Mouse (Mus musculus) midbrain, embryonic 13.5 days (tissue): Measurements from ENCODE around the gene Plod2. TPM values are rescaled to one million over a fixed set of nuclear protein-coding genes. Genes with fewer than 3 reads are reported as not detected.
A peak's percentile ranks its signal among the peaks of the same experiment; 100 is the strongest.

ENCODE experiments used
- ATAC-seq: fragments of 200-750 bp; cut with Nextera tagmentation; 2 replicates; pipeline ENCODE4 v1.8.0; 2017; ENCODE audit warnings: mild to moderate bottlenecking, moderate TSS enrichment, moderate library complexity
- H3K27ac ChIP-seq: fragments of 300-500 bp; sonication (generic); 2 replicates; pipeline ENCODE4 v1.5.1; 2015; ENCODE audit warnings: inconsistent platforms, mild to moderate bottlenecking, moderate library complexity
- H3K27me3 ChIP-seq: fragments of 300-500 bp; sonication (generic); 2 replicates; pipeline ENCODE4 v1.6.1; 2015; ENCODE audit warnings: mild to moderate bottlenecking, inconsistent platforms
- H3K36me3 ChIP-seq: fragments of 300-500 bp; sonication (generic); 2 replicates; pipeline ENCODE4 v1.6.1; 2015; ENCODE audit warnings: mild to moderate bottlenecking, inconsistent platforms
- H3K4me1 ChIP-seq: fragments of 300-500 bp; sonication (generic); replicated peaks from 2 replicates; pipeline ENCODE4 v1.6.1; 2015; ENCODE audit warnings: inconsistent platforms
- H3K4me2 ChIP-seq: fragments of 300-500 bp; sonication (generic); replicated peaks from 2 replicates; pipeline ENCODE4 v1.6.1; 2015; ENCODE audit warnings: moderate library complexity, mild to moderate bottlenecking, inconsistent platforms
- H3K4me3 ChIP-seq: fragments of 300-500 bp; sonication (generic); replicated peaks from 2 replicates; pipeline ENCODE4 v1.5.1; 2015; ENCODE audit warnings: mild to moderate bottlenecking, inconsistent platforms
- H3K9ac ChIP-seq: fragments of 300-500 bp; sonication (generic); replicated peaks from 2 replicates; pipeline ENCODE4 v1.6.1; 2015; ENCODE audit warnings: mild to moderate bottlenecking, inconsistent platforms
- H3K9me3 ChIP-seq: fragments of 300-500 bp; sonication (generic); 2 replicates; pipeline ENCODE4 v1.6.1; 2016; ENCODE audit warnings: mild to moderate bottlenecking, inconsistent platforms
- WGBS: fragments of 180-500 bp; shearing (Covaris S2); methylation state at CpG from one replicate; pipeline ENCODE4 v1.1.7; 2015; 5-methylcytosine and 5-hydroxymethylcytosine counted together
- polyA plus RNA-seq: library from polyadenylated mRNA; unstranded; fragments of >200 nt; fragmentation: Nextera tagmentation; extraction: Ambion mirVana; gene quantifications from 2 replicates; pipeline ENCODE4 v1.2.1, GENCODE M21; 2015

The Plod2 gene
- polyA plus RNA-seq, 1 experiment from 2014 or later: 11.1 TPM

DNA sequence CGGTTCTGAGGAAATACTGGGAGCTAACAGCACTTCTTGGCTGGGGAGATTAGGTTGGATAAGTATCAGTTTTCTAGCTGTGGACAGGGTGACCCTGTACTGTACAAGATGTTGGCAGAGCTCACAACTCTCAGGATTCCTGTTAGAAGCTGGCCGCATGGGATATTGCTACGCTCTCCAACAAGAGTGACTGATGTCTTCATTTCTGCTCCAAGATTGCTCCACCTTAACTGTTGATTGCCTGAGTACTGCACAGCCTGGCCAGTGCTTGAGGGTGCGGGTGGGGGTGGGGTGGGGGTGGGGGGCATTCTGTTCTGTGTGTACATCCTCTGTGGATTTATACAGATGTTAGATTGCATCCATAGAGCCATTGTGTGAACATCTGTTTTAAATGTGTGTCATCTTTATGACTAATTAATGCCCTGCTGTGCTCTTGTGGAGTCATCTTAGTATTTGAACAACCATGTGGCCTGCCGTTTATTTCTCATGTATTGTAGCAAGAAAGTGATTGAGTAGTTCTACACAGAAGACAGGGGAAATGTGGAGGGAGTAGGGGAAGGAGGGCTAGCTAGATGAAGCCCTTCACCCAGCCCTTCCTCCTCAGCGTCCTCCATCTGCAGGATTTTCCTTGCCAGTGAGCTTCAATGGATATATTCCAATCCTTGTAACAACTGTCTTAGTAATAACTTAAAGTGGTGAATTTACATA is 19.0 kb downstream of the Plod2 start:
- Histone ChIP-seq H3K9ac (no peak overlapping the region), H3K27ac (no peak overlapping the region), H3K9me3 (0 out of 2 replicates have a peak, but pooled peaks cover 3% of the 10 kb centered on the region), H3K27me3 (no peaks in the 10 kb centered on the region), H3K36me3 (no peaks in the 10 kb centered on the region), H3K4me1 (peaks cover 7% of the 10 kb centered on the region), H3K4me3 (no peak overlapping the region), H3K4me2 (no peak overlapping the region)
- 0 out of 2 replicates have a peak, but pooled peaks have one; percentile 53 for ATAC-seq
- 75% methylated on average over 6 of the region's 6 CpGs for WGBS

- Histone ChIP-seq H3K36me3 (no peaks in the 10 kb centered on the region), H3K27me3 (no peaks in the 10 kb centered on the region), H3K4me2 (no peak overlapping the region), H3K27ac (no peak overlapping the region), H3K4me3 (no peak overlapping the region), H3K9me3 (0 out of 2 replicates have a peak, but pooled peaks cover 3% of the 10 kb centered on the region), H3K9ac (no peak overlapping the region), H3K4me1 (peaks cover 7% of the 10 kb centered on the region)
- no peak for ATAC-seq
- 90% methylated on average over 5 of the region's 5 CpGs for WGBS
Measured at GRCm38 (mm10) chr9:92562416-92562815, 20.4 kb downstream of the Plod2 start.

DNA sequence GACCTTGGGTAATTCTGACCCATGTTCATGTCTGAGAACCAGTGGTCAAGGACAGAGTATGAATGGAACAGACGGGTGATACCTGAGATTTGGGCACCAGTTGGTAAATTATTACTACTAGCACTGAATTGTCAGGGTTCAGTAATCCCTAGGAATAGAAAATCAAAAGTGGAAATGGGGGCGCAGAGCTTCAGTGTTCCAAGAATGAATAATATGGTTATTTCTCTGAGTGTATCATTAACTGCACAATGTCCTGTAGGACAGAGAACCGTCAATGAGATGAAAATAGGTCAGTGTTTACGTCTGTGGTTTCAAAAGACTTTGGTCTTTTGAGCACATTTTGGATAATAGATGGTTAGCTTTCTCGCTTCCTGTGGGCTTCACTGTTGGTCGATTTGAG is 21.3 kb downstream of the Plod2 start:
- Histone ChIP-seq H3K9me3 (0 out of 2 replicates have a peak, but pooled peaks cover 3% of the 10 kb centered on the region), H3K36me3 (no peaks in the 10 kb centered on the region), H3K4me1 (peaks cover 7% of the 10 kb centered on the region), H3K9ac (no peak overlapping the region), H3K4me3 (no peak overlapping the region), H3K27me3 (no peaks in the 10 kb centered on the region), H3K4me2 (no peak overlapping the region), H3K27ac (no peak overlapping the region)
- 95% methylated on average over 6 of the region's 6 CpGs for WGBS
- ATAC-seq: no peak

GRCm38 (mm10) chr9:92564391-92564790 is 22.4 kb downstream of the Plod2 start:
- Histone ChIP-seq H3K27ac (no peak overlapping the region), H3K9ac (no peak overlapping the region), H3K27me3 (no peaks in the 10 kb centered on the region), H3K9me3 (0 out of 2 replicates have a peak, but pooled peaks cover 3% of the 10 kb centered on the region), H3K36me3 (no peaks in the 10 kb centered on the region), H3K4me2 (no peak overlapping the region), H3K4me3 (no peak overlapping the region), H3K4me1 (peaks cover 7% of the 10 kb centered on the region)
- no peak for ATAC-seq
- WGBS: 97% methylated on average over 1 of the region's 1 CpGs

DNA sequence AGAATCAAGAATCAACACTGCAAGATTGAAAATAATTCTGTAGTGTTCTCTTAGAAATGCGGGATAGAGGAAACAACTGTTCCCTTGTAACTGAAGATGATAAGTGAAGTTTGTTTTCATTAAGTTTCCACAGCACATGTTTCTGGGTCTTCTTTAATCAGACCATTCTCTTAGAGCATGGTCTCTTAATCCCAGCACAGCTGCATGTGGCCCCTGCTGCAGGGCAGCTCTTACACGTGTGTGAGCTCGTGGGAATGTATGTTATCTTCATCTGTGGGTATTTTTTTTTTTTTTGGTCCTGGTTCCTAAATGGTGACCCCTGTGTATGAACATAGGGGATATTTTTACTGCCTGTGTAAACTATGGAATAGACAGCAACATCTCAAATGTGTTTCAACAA is 24.2 kb downstream of the Plod2 start:
- Histone ChIP-seq H3K9me3 (0 out of 2 replicates have a peak, but pooled peaks cover 3% of the 10 kb centered on the region), H3K36me3 (no peaks in the 10 kb centered on the region), H3K4me3 (no peak overlapping the region), H3K4me2 (no peak overlapping the region), H3K27ac (no peak overlapping the region), H3K9ac (no peak overlapping the region), H3K27me3 (no peaks in the 10 kb centered on the region), H3K4me1 (peaks cover under 1% of the 10 kb centered on the region)
- WGBS: 86% methylated on average over 3 of the region's 3 CpGs
- no peak for ATAC-seq

GRCm38 (mm10) chr9:92567474-92567873 is 25.5 kb downstream of the Plod2 start:
- no peaks in the 10 kb centered on the region for H3K4me1 ChIP-seq
- H3K27me3 ChIP-seq: no peaks in the 10 kb centered on the region
- no peak for ATAC-seq
- H3K36me3 ChIP-seq: no peaks in the 10 kb centered on the region
- H3K27ac ChIP-seq: no peak overlapping the region
- WGBS: 94% methylated on average over 7 of the region's 7 CpGs
- no peak overlapping the region for H3K4me3 ChIP-seq
- H3K9ac ChIP-seq: no peak overlapping the region
- 0 out of 2 replicates have a peak, but pooled peaks cover 3% of the 10 kb centered on the region for H3K9me3 ChIP-seq
- no peak overlapping the region for H3K4me2 ChIP-seq

DNA sequence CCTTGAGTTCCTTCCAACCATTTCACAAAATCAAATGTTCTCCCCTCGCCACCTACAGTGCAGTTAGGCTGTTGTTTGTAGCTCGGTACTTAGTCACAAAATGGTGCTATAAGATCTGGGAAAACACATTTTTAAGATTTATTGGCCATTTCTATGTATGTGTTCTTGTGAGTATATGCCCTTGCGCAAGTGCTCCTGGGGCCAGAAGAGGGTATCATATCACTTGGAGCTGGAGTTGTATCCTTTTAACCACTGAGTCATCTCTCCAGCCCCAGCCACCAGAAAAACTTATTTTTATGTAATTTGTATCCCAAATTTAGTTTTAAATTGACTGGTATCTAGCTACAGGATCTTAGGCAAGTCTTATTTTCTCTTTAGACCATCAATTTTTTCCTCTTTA is 26.8 kb downstream of the Plod2 start:
- no peak for ATAC-seq
- 95% methylated on average over 3 of the region's 3 CpGs for WGBS

DNA sequence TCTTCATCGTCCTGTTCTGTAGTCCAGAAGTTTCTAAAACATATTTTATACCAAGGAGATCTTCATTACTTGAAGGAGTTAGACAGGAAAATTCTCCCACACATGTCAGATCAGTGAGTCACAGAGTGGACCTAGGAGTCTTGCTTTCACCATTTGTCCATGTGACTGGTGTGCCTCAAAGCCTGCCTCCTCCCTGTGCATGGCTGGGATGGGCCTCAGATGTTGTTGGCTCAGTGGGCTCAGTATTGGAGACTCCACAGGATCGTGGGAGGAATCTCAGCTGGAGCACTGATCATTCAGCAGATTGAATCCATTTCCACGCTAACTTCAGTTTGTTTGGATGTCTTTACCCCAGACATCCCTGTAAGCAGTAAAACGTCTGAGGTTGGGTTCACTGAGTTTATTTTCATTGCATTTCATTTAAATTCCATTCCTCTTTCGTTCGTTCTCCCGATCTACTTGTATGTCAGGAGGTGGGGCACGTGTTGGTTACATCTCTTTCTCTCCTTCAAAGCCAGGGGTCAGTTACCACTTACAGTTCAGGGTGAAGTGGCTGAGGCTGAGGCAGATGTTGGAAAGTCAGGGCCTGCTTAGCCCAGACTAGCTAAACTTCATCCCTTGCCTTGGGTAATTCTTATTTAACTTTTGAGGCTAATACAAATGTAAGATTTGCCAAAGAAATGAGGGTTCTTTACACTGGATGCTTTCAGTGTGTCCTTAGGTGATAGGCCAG is 30.5 kb downstream of the Plod2 start:
- 85% methylated on average over 8 of the region's 8 CpGs for WGBS

More for the DNA sequence above, 26.8 kb downstream of the Plod2 start:
- no peaks in the 10 kb centered on the region for H3K36me3 ChIP-seq
- no peak overlapping the region for H3K9ac ChIP-seq
- H3K4me3 ChIP-seq: no peak overlapping the region
- no peaks in the 10 kb centered on the region for H3K4me1 ChIP-seq
- H3K27ac ChIP-seq: no peak overlapping the region
- H3K9me3 ChIP-seq: 0 out of 2 replicates have a peak, but pooled peaks cover 3% of the 10 kb centered on the region
- H3K27me3 ChIP-seq: no peaks in the 10 kb centered on the region
- no peak overlapping the region for H3K4me2 ChIP-seq

DNA sequence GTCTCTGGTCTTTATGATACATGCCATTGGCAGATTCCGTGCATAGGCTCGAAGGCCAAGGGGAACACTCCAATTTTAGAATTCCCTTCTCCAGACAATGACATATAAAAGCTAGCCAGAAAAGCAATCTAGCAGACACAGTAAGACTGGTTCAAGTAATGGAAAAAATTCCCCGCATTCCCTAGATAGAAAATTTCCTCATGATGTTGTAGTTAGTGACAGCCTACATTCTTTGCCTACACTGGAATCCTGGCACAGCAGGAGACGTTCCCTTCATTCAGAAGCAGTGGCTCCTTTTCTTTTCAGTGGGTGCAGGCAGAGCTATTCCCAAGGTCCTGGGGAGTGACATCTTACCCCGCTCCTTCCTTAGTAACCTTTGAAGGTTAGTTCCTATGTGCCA is 41.9 kb downstream of the Plod2 start:
- no peaks in the 10 kb centered on the region for H3K27me3 ChIP-seq
- no peak overlapping the region for H3K9ac ChIP-seq
- H3K9me3 ChIP-seq: no peaks in the 10 kb centered on the region
- 0 out of 2 replicates have a peak, but pooled peaks cover 2% of the 10 kb centered on the region for H3K4me1 ChIP-seq
- 87% methylated on average over 5 of the region's 5 CpGs for WGBS
- ATAC-seq: no peak
- H3K4me2 ChIP-seq: no peak overlapping the region
- no peak overlapping the region for H3K27ac ChIP-seq
- H3K36me3 ChIP-seq: peaks cover 12% of the 10 kb centered on the region
- H3K4me3 ChIP-seq: no peak overlapping the region

More for the DNA sequence above, 30.5 kb downstream of the Plod2 start:
- no peak overlapping the region for H3K4me2 ChIP-seq
- H3K27ac ChIP-seq: no peak overlapping the region
- no peak overlapping the region for H3K4me3 ChIP-seq
- H3K27me3 ChIP-seq: no peaks in the 10 kb centered on the region
- no peak for ATAC-seq
- no peaks in the 10 kb centered on the region for H3K9me3 ChIP-seq
- H3K36me3 ChIP-seq: no peaks in the 10 kb centered on the region
- no peaks in the 10 kb centered on the region for H3K4me1 ChIP-seq
- H3K9ac ChIP-seq: no peak overlapping the region

DNA sequence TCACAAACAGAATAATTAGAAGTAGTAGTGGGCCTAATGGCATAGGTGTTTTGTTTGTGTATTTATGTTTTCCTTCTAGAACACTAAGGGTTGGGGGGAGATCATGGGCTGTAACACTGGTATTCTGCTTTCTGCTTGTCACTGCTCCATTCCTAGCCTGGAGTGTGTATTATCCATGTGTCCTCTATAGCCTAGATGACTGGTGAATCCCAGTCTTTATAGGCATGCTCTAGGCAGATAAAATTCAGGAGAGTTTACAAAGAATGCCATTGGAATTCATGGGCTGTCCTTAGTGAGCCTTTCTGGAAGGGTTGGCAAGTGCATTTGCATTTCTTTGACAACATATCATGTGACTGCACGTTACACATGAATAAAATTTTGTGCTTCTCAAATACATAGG is 44.0 kb downstream of the Plod2 start:
- no peak overlapping the region for H3K27ac ChIP-seq
- peaks cover 12% of the 10 kb centered on the region for H3K36me3 ChIP-seq
- ATAC-seq: peak; percentile 56; the same call in 1 of the 2 replicates
- no peak overlapping the region for H3K4me3 ChIP-seq
- WGBS: 36% methylated on average over 1 of the region's 1 CpGs
- H3K9me3 ChIP-seq: no peaks in the 10 kb centered on the region
- H3K4me2 ChIP-seq: no peak overlapping the region
- no peak overlapping the region for H3K9ac ChIP-seq
- H3K4me1 ChIP-seq: 0 out of 2 replicates have a peak, but pooled peaks cover 2% of the 10 kb centered on the region
- no peaks in the 10 kb centered on the region for H3K27me3 ChIP-seq

- ATAC-seq: no peak
- WGBS: 97% methylated on average over 8 of the region's 8 CpGs
- H3K27me3 ChIP-seq: no peaks in the 10 kb centered on the region
Measured at GRCm38 (mm10) chr9:92587391-92587790, 45.4 kb downstream of the Plod2 start.

DNA sequence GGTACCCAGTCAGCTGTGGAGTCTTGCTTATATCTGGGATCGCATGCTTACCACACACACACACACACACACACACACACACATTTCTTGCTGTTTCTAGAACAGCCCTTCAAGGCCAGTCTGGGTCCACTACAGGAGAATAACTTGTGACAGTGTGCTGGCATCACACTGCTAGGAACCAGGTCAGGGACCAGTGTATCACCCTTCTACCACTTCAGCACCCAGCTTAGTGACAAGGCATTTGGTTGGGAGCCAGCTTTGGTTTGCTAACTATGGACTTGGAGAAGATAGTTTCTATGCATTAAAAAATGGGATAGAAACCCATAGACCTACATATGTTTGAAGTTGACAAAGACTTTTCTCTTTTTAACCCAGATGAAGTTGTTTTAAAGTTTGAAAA is 46.2 kb downstream of the Plod2 start:
- Histone ChIP-seq H3K4me3 (no peak overlapping the region), H3K9ac (no peak overlapping the region), H3K4me1 (0 out of 2 replicates have a peak, but pooled peaks cover 2% of the 10 kb centered on the region), H3K9me3 (no peaks in the 10 kb centered on the region), H3K36me3 (peaks cover 12% of the 10 kb centered on the region), H3K4me2 (no peak overlapping the region), H3K27me3 (no peaks in the 10 kb centered on the region), H3K27ac (no peak overlapping the region)
- ATAC-seq: no peak
- 100% methylated on average over 1 of the region's 1 CpGs for WGBS

More at GRCm38 (mm10) chr9:92587391-92587790, 45.4 kb downstream of the Plod2 start:
- no peak overlapping the region for H3K9ac ChIP-seq
- no peak overlapping the region for H3K4me2 ChIP-seq
- H3K4me3 ChIP-seq: no peak overlapping the region
- H3K36me3 ChIP-seq: peaks cover 12% of the 10 kb centered on the region
- H3K27ac ChIP-seq: no peak overlapping the region
- 0 out of 2 replicates have a peak, but pooled peaks cover 2% of the 10 kb centered on the region for H3K4me1 ChIP-seq
- H3K9me3 ChIP-seq: no peaks in the 10 kb centered on the region
